Mouse (Mus musculus): ENCODE results near the gene Wfdc6b. TPM values are rescaled to one million over a fixed set of nuclear protein-coding genes. Genes with fewer than 3 reads are reported as not detected.

The Wfdc6b gene
- 0.15 TPM in 1 of 2 replicates, not detected in the other for polyA plus RNA-seq (2012; rRNA removed)

DNA sequence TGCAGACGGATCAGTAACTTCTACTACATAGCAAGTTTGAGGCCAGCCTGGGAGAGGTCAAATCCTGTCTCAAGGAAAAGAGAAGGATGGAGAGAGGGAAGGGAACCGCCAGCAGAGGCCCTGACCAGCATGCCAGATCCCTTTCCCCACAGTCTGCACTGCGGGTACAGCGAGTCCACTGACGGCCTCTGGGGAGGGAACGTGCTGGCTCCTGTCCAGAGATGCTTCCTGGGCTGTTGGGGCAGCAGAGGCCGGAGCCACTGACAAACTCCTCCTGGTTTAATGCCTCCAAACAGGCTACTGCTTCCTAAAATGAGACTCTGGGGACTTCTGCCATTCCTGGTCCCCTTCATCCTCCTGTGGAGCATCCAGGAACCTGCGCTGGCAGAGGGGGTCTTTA, at the start of gene Wfdc6b, which contains the start of gene Wfdc8:
Wfdc6b (plus strand) TSS at position 52 of the 400 bp plus-strand sequence.
Wfdc8 (minus strand) TSS at position 156 of the 400 bp plus-strand sequence.

DNA sequence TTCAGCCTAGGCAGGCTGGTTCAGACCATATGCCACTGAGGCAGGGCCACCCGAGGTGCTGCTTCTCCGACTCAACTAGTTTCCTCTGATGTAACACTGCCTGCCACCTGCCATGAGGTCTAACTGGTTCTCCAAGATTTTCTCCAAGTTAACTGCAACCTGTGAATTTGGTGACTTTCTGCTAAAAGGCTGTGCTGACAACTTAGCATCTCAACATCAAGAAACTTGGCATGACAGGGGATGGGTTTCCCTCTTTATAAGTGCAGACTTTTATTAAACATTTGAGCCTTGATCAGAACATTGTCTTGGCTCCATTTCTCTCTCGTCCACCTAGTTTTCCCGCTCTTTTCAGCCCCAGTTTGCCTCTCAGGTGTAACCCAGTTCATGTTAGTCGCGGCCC, 40.0 kb upstream of the Wfdc6b start, which contains the start of gene Spint3:
Spint3 (minus strand) TSS at position 101 of the 400 bp plus-strand sequence.

DNA sequence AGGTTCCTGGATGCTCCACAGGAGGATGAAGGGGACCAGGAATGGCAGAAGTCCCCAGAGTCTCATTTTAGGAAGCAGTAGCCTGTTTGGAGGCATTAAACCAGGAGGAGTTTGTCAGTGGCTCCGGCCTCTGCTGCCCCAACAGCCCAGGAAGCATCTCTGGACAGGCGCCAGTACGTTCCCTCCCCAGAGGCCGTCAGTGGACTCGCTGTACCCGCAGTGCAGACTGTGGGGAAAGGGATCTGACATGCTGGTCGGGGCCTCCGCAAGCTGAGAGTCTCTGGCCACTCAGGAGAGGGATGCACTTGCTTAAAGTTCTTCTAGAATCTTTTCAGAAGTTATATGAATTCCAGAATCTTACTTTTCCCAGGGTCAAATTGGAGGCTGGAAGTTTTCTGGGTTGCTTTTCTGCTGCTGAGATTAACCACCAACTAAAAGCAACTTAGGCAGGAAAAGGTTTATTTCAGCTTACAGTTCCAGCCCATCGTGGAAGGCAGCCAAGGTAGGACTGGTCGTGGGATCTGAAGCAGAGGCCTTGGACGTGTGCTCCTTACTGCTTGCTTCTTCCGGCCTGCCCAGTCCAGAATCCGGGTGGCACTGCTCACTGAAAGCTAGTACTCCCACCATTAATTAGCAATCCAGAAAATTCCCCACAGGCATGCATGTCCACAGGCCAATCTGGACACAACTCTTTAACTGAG, 28.1 kb upstream of the Wfdc6b start, which contains the start of gene Wfdc6a:
Wfdc6a (minus strand) TSS at position 423 of the 701 bp plus-strand sequence.

GRCm38 (mm10) chr2:164593494-164593893, 19.8 kb upstream of the Wfdc6b start, which contains the start of gene Eppin:
TSS of gene Eppin (minus strand) at chr2:164593594.

DNA sequence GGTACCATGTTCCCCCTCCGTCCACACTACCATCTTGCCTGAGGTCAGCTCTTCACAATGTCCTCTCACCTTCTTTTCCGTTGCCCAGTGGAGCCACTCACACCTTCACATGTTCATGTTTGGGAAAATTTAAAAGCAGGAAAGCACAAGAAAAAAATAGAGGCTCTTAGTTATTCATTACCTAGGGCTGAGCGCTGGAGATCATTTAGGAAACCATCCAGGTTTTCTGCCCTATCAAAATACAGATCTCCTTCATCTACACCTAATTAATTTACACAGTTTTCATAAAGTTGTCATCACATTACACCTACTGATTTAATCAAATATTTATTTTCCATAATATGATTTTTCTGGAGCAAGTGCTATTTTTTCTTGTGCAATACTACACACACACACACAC, 25.4 kb downstream of the Wfdc6b start, which contains the start of gene Wfdc16:
Wfdc16 (minus strand) TSS at position 101 of the 400 bp plus-strand sequence.

DNA sequence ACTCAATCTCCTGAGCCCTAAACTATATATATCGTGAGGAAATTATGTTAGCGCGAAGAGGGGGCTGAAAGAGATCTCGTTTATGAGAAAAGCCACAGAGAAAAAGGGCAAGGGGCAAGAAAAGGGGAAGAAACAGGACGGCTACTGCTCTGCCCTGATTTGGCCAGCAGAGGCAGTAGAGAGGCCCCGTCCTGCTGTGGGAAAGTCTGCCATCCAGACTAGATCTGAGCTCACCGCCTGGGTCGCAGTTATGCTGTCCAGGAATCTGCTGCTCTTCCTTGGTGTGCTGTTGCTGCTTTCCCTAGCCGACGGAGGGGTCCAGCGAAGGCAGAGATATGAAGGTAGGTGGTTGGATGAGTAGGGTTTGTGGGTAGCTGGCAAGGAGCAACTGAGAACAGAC, 42.5 kb downstream of the Wfdc6b start, which contains the start of gene Wfdc10:
Wfdc10 (plus strand) TSS at position 189 of the 400 bp plus-strand sequence.

GRCm38 (mm10) chr2:164656483-164656882, 43.2 kb downstream of the Wfdc6b start, which contains the start of gene Wfdc9:
TSS of gene Wfdc9 (minus strand) at chr2:164656583.

Other genes starting within 250 kb of the Wfdc6b start
- 17.9 and 23.1 TPM in 2 replicates for gene Slpi, start 224.4 kb upstream of the Wfdc6b start, polyA plus RNA-seq (2012; rRNA removed)
- 0.07 and 18.9 TPM in 2 replicates for gene Rbpjl, start 210.4 kb upstream of the Wfdc6b start, polyA plus RNA-seq (2012; rRNA removed)
- gene Matn4, start 208.4 kb upstream of the Wfdc6b start, polyA plus RNA-seq (2012; rRNA removed), result 6.8 and 7.4 TPM in 2 replicates
- 107 and 113 TPM in 2 replicates for gene Sdc4, start 169.6 kb upstream of the Wfdc6b start, polyA plus RNA-seq (2012; rRNA removed)
- gene Sys1, start 156.6 kb upstream of the Wfdc6b start, polyA plus RNA-seq (2012; rRNA removed), result 163 and 226 TPM in 2 replicates
- gene Gm20458, start 152.6 kb upstream of the Wfdc6b start, polyA plus RNA-seq (2012; rRNA removed), result 59.6 and 66.8 TPM in 2 replicates
- gene Trp53tg5, start 139.8 kb upstream of the Wfdc6b start, polyA plus RNA-seq (2012; rRNA removed), result not detected in 2 replicates
- gene Dbndd2, start 127.4 kb upstream of the Wfdc6b start, polyA plus RNA-seq (2012; rRNA removed), result 73.3 and 88.5 TPM in 2 replicates
- gene Pigt, start 116.0 kb upstream of the Wfdc6b start, polyA plus RNA-seq (2012; rRNA removed), result 181 and 196 TPM in 2 replicates
- 715 and 811 TPM in 2 replicates for gene Wfdc2, start 51.1 kb upstream of the Wfdc6b start, polyA plus RNA-seq (2012; rRNA removed)
- gene Spint3, start 40.1 kb upstream of the Wfdc6b start, polyA plus RNA-seq (2012; rRNA removed), result not detected in 2 replicates
- gene Wfdc6a, start 28.1 kb upstream of the Wfdc6b start, polyA plus RNA-seq (2012; rRNA removed), result 0.16 TPM in 2 replicates
- not detected in 2 replicates for gene Eppin, start 19.9 kb upstream of the Wfdc6b start, polyA plus RNA-seq (2012; rRNA removed)
- gene Wfdc8, start 104 bp downstream of the Wfdc6b start, polyA plus RNA-seq (2012; rRNA removed), result 0.31 and 0.35 TPM in 2 replicates
- 0.13 and 0.16 TPM in 2 replicates for gene Wfdc16, start 25.3 kb downstream of the Wfdc6b start, polyA plus RNA-seq (2012; rRNA removed)
- gene Wfdc10, start 42.5 kb downstream of the Wfdc6b start, polyA plus RNA-seq (2012; rRNA removed), result not detected in 2 replicates
- not detected in 2 replicates for gene Wfdc9, start 43.1 kb downstream of the Wfdc6b start, polyA plus RNA-seq (2012; rRNA removed)
- gene Wfdc11, start 60.6 kb downstream of the Wfdc6b start, polyA plus RNA-seq (2012; rRNA removed), result not detected in 2 replicates
- gene Wfdc13, start 71.6 kb downstream of the Wfdc6b start, polyA plus RNA-seq (2012; rRNA removed), result 0.28 and 0.73 TPM in 2 replicates
- not detected in 2 replicates for gene Spint4, start 85.0 kb downstream of the Wfdc6b start, polyA plus RNA-seq (2012; rRNA removed)
- gene Spint5, start 101.8 kb downstream of the Wfdc6b start, polyA plus RNA-seq (2012; rRNA removed), result not detected in 2 replicates
- gene Wfdc3, start 132.4 kb downstream of the Wfdc6b start, polyA plus RNA-seq (2012; rRNA removed), result 0.28 and 0.84 TPM in 2 replicates
- 60.0 and 89.4 TPM in 2 replicates for gene Dnttip1, start 132.5 kb downstream of the Wfdc6b start, polyA plus RNA-seq (2012; rRNA removed)
- gene Ube2c, start 156.4 kb downstream of the Wfdc6b start, polyA plus RNA-seq (2012; rRNA removed), result 65.5 and 79.7 TPM in 2 replicates
- not detected in 2 replicates for gene Tnnc2, start 166.4 kb downstream of the Wfdc6b start, polyA plus RNA-seq (2012; rRNA removed)
- gene Snx21, start 172.3 kb downstream of the Wfdc6b start, polyA plus RNA-seq (2012; rRNA removed), result 34.1 and 41.6 TPM in 2 replicates
- gene Acot8, start 191.4 kb downstream of the Wfdc6b start, polyA plus RNA-seq (2012; rRNA removed), result 134 and 139 TPM in 2 replicates
- gene Zswim3, start 191.6 kb downstream of the Wfdc6b start, polyA plus RNA-seq (2012; rRNA removed), result 3.4 and 3.5 TPM in 2 replicates
- 10.5 and 11.5 TPM in 2 replicates for gene Zswim1, start 209.2 kb downstream of the Wfdc6b start, polyA plus RNA-seq (2012; rRNA removed)
- not detected in 2 replicates for gene Spata25, start 215.0 kb downstream of the Wfdc6b start, polyA plus RNA-seq (2012; rRNA removed)
- gene Ctsa, start 219.4 kb downstream of the Wfdc6b start, polyA plus RNA-seq (2012; rRNA removed), result 320 and 357 TPM in 2 replicates
- 5.2 and 7.2 TPM in 2 replicates for gene Neurl2, start 219.9 kb downstream of the Wfdc6b start, polyA plus RNA-seq (2012; rRNA removed)
- 82.0 and 82.9 TPM in 2 replicates for gene Pltp, start 244.2 kb downstream of the Wfdc6b start, polyA plus RNA-seq (2012; rRNA removed)

Data from colon, adult 2 months (tissue).